Mouse (Mus musculus): Measurements from ENCODE around the gene Dlgap5. TPM values are rescaled to one million over a fixed set of nuclear protein-coding genes. Genes with fewer than 3 reads are reported as not detected.
"Not testable (repeated sequence)": the region's sequence is repeated elsewhere in the genome, so short reads cannot be mapped to it uniquely, and the experiment has no call there.

Gene Dlgap5
- 55.9 and 65.2 TPM in 2 replicates for polyA plus RNA-seq (2016; fragmentation: Nextera tagmentation; extraction: Ambion mirVana)

DNA sequence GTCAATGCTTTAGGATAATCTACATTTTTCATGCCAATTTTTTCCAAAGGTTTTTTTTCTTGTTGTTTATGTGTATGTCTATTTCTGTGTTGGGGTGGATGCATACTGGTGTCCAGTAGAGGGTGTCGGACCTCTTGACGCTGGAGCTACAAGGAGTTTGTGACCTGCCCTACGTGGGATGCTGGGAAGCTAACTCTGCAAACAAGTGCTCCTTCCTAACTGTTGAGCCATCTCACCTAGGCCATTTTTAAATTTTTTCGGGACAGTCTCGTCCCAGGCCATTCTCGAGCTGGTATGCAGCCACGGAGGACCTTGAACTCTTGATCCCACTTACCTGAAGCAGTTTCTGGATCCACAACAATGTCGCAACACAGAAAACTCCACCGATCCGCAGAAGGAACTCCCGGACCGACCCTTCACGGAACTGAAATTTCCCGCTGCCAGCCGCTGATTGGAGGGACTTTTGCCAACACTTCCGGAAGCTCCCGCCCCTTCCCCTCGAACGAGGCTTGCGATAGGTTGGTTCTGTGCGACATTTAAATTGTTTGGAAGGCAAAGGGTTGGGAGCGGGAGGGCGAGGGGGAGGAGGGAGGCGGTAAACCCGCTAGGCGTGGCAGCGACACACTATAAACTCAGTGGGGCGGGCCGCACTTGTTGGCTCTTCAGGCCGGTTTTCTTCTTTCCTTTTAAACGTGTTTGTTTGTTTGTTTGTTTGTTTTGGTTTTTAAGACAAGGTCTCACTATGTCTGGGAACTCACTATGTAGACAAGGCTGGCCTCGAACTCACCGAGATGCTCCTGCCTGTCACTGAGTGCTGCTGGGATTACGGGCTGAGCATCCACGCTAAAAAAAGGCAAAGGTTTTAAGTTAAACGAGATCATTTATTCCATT is at the start of gene Dlgap5:
Gene Dlgap5, minus strand, starts transcription at position 633 of the 891 bp plus-strand sequence.
- peaks cover 29% of the 10 kb centered on the region for H3K36me3 ChIP-seq
- peak within 1 kb of the TSS; percentile 75 for H3K4me3 ChIP-seq
- no peaks in the 10 kb centered on the region for H3K9me3 ChIP-seq
- H3K4me1 ChIP-seq = peaks cover 10% of the 10 kb centered on the region
- no peaks in the 10 kb centered on the region for H3K27me3 ChIP-seq (ENCODE audit: insufficient read depth, poor library complexity, severe bottlenecking)
- WGBS = 3% methylated on average over 36 of the region's 36 CpGs
- peak; percentile 98 for DNase-seq (ENCODE audit: low spot score)
- peak within 1 kb of the TSS; percentile 90 for H3K27ac ChIP-seq

DNA sequence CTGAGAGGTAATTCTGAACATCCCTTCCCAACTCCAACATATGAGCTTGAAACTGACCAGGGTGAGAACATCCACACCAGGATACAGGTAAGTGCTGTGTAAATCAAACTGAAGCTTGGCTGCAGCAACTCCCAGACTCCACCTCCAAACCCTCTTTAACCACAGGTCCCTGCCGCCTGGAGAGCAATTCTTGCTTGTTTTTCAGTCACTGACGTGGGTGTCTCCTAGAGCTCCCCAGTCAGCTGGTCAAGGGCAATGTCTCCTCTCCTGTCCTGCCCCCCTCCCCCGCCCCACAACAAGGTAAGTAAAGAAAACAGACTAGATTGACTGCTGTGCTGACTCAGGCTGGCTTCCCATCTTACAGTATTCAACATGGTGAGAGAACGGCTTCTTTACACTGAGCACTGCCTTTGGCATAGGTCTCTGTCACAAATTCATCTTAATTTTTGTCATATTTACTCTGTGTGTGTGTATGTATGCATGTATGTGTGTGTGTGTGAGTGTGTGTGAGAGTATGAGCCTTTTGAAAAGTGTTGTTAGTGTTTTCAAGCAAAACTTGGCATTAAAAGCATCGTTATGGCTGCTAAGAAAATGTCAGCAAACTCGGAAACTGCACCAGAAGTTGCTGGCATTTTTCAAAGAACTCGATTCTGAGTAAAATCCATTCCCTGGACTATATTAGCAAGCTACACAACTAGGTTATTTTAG is 47.4 kb upstream of the Dlgap5 start:
- Histone ChIP-seq H3K36me3 (no peaks in the 10 kb centered on the region), H3K27me3 (ENCODE audit: insufficient read depth, poor library complexity, severe bottlenecking) (peaks cover 4% of the 10 kb centered on the region; the same call in 1 of the 2 replicates), H3K4me3 (no peak overlapping the region), H3K9me3 (no peaks in the 10 kb centered on the region), H3K27ac (no peak overlapping the region), H3K4me1 (no peaks in the 10 kb centered on the region)
- 43% methylated on average over 7 of the region's 7 CpGs for WGBS
- no peak for DNase-seq (ENCODE audit: low spot score)

DNA sequence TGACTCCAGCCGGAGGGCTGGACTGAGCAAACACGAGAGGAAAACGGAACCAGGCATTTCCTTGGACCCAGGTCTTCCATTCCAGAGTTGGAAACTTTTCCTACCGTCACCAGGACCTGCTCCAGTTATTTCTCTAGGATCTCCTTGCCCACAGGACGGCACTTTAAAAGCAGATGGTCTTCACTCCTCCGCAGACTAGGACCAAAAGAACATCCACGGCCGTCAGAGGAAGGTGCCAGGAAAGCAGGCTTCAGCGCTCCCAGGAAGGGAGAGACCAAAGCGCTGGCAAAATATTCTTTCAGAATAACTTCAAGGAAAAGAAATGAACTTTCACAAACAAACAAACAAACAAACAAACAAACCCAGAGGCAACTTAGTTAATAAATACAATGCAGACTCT is 46.2 kb upstream of the Dlgap5 start:
- 72% methylated on average over 10 of the region's 10 CpGs for WGBS
- Histone ChIP-seq H3K9me3 (no peaks in the 10 kb centered on the region), H3K27me3 (ENCODE audit: insufficient read depth, poor library complexity, severe bottlenecking) (peaks cover 4% of the 10 kb centered on the region; the same call in 1 of the 2 replicates), H3K27ac (no peak overlapping the region), H3K36me3 (no peaks in the 10 kb centered on the region), H3K4me3 (no peak overlapping the region), H3K4me1 (no peaks in the 10 kb centered on the region)
- no peak for DNase-seq (ENCODE audit: low spot score)

DNA sequence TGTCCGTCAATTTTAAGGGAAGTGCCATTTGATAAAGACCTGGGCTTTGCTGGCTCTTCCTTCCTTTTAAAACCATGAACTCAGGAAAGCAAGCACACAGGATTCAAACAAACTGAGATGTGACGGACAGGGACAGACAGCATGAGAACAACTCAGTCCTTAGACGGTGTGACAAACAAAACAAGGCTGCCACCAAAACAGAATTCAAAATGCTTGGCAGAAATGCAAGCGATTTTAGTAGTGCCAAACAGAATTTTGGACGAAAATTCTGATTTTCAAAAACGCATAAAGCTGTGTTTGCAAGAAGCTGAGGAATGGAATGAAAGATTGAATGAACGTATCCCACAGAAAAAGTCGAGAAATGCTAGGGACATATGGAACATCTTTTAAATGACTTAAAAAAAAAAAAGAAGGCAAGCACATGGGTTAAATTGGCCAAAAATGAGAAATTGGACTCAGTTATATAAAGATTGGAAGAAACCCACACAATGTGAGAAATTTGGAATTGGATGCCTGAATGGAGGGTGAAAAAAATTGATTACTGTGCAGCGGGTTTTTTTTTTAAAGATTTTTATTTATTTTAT is 44.8 kb upstream of the Dlgap5 start:
- Histone ChIP-seq H3K4me1 (no peaks in the 10 kb centered on the region), H3K9me3 (no peaks in the 10 kb centered on the region), H3K27me3 (ENCODE audit: insufficient read depth, poor library complexity, severe bottlenecking) (peaks cover 4% of the 10 kb centered on the region; the same call in 1 of the 2 replicates), H3K36me3 (no peaks in the 10 kb centered on the region), H3K27ac (no peak overlapping the region), H3K4me3 (no peak overlapping the region)
- no peak for DNase-seq (ENCODE audit: low spot score)
- WGBS = 74% methylated on average over 9 of the region's 9 CpGs

DNA sequence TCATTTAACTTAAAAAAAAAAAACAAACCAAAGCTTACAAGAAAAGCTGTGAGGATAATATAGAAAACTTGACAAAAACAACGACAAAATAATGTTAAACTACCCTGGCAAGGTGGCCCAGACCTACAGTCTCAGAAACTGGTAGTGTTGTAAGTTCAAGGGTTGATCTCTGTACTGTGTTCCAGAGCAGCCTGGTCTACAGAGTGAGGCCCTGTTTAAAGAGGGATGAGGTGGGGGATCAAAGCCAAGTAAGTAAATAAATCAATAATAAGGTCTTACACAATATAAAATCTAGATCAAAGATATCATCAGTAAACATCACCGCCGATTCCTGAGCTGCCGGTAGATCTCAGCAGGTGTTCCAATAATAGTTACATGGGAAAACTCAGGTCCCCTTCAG is 44.2 kb upstream of the Dlgap5 start:
- H3K4me1 ChIP-seq = no peaks in the 10 kb centered on the region
- peaks cover 4% of the 10 kb centered on the region; the same call in 1 of the 2 replicates for H3K27me3 ChIP-seq (ENCODE audit: insufficient read depth, poor library complexity, severe bottlenecking)
- no peaks in the 10 kb centered on the region for H3K36me3 ChIP-seq
- WGBS = 78% methylated on average over 4 of the region's 4 CpGs
- H3K4me3 ChIP-seq = no peak overlapping the region
- DNase-seq (ENCODE audit: low spot score) = no peak
- no peak overlapping the region for H3K27ac ChIP-seq
- H3K9me3 ChIP-seq = no peaks in the 10 kb centered on the region

DNA sequence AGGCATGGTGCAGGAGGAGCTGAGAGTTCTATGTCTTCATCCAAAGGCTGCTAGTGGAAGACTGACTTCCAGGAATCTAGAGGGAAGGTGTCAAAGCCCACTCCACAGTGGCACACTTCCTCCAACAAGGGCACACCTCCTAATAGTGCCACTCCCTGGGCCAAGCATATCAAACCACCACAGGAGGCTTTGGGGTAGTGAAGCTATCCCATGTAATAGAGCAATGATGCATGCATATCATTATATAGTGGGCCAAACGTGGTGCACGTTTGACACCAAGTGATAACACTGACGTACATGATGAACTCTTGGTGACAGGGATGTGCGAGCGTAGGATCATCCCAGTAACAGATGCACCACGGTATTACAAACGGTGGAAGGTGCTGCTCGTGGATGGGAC is 43.8 kb upstream of the Dlgap5 start:
- Histone ChIP-seq H3K36me3 (no peaks in the 10 kb centered on the region), H3K4me1 (no peaks in the 10 kb centered on the region), H3K27ac (no peak overlapping the region), H3K9me3 (no peaks in the 10 kb centered on the region), H3K4me3 (no peak overlapping the region), H3K27me3 (ENCODE audit: insufficient read depth, poor library complexity, severe bottlenecking) (peaks cover 4% of the 10 kb centered on the region; the same call in 1 of the 2 replicates)
- no peak for DNase-seq (ENCODE audit: low spot score)
- WGBS = 82% methylated on average over 8 of the region's 8 CpGs

DNA sequence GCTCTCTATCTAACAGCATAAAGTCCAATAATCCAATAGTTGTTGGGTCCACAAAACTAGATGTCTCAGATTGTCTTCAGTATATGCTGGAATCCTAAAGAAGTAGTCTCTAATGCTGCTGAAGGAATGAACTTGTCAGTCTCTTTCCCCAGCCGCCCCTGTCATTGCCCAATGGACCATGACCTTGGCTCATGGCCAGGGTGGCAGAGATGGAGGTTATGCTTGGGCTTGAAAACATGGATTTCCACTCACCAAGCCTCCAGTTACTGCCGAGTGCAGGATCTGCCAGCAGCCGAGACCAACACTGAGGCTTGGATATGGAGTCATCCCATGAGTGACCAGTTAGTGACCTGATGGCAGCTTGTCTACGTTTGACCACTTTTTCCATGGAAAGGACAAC is 41.3 kb upstream of the Dlgap5 start:
- H3K27me3 ChIP-seq (ENCODE audit: insufficient read depth, poor library complexity, severe bottlenecking) = no peaks in the 10 kb centered on the region
- no peak for DNase-seq (ENCODE audit: low spot score)
- no peaks in the 10 kb centered on the region for H3K4me1 ChIP-seq
- WGBS = 81% methylated on average over 4 of the region's 4 CpGs
- H3K27ac ChIP-seq = no peak overlapping the region
- H3K9me3 ChIP-seq = no peaks in the 10 kb centered on the region
- no peak overlapping the region for H3K4me3 ChIP-seq
- H3K36me3 ChIP-seq = no peaks in the 10 kb centered on the region

DNA sequence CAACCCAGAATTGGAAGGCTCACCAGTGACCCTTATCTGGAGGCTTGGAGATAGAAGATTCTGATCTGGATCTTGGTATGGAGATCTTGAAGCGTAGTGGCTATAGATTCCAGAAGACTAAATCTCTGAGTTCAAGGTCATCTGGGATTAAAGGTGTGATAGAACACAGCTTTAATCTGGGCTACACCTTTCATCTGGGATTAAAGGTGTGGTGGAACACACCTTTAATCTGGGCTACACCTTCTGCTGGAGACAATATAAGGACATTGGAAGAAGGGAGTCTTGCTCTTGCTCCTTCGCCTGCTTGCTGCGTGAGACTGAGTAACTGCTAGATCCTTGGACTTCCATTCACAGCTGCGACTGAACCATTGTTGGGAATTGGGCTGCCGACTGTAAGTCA is 31.9 kb upstream of the Dlgap5 start, which contains the start of gene Fbxo34:
Gene Fbxo34, plus strand, starts transcription at position 301 of the 400 bp plus-strand sequence.
- 92% methylated on average over 3 of the region's 5 CpGs for WGBS
- not testable (repeated sequence) for H3K27ac ChIP-seq; H3K9me3 ChIP-seq; DNase-seq (ENCODE audit: low spot score); H3K27me3 ChIP-seq (ENCODE audit: insufficient read depth, poor library complexity, severe bottlenecking); H3K36me3 ChIP-seq; H3K4me3 ChIP-seq; H3K4me1 ChIP-seq

DNA sequence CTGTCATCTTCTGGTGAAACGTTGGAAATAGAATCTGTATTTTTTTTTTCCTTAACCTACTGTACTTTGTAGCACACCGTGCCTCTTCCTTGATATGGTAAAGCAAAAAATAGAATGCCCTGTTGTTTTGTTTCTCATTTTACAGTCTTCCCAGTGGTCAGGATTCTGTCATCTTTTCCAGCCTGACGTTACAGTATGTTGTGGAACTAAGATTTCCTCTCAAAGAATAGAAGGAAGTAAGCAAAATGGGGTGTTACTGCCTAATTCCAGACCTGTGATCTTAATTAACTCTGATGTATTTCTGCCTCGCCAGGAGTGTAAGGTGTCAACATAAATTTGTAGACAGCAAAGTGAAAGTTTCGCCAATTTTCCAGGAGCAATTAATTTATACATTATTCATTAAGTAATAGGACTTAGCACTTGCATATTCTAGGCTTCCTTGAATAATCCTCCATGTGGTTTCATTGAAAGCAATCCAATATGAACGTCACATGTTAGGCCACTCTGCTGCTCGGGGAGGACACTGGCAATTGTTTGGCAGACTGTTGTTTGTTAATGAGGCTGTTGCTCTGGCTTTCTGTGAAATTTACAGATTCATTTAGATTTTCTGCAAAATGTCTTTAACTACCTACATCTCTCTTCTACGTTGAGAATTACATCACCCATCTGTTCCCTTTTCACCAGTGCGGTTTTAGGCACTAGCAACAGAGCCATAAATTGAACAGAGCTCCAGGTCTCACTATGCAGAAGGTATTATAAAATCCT is 27.3 kb upstream of the Dlgap5 start:
- H3K4me1 ChIP-seq = no peaks in the 10 kb centered on the region
- H3K9me3 ChIP-seq = 0 out of 2 replicates have a peak, but pooled peaks cover 7% of the 10 kb centered on the region
- WGBS = 61% methylated on average over 9 of the region's 9 CpGs
- no peak for DNase-seq (ENCODE audit: low spot score)
- no peak overlapping the region for H3K4me3 ChIP-seq
- no peaks in the 10 kb centered on the region for H3K27me3 ChIP-seq (ENCODE audit: insufficient read depth, poor library complexity, severe bottlenecking)
- H3K36me3 ChIP-seq = no peaks in the 10 kb centered on the region
- no peak overlapping the region for H3K27ac ChIP-seq

DNA sequence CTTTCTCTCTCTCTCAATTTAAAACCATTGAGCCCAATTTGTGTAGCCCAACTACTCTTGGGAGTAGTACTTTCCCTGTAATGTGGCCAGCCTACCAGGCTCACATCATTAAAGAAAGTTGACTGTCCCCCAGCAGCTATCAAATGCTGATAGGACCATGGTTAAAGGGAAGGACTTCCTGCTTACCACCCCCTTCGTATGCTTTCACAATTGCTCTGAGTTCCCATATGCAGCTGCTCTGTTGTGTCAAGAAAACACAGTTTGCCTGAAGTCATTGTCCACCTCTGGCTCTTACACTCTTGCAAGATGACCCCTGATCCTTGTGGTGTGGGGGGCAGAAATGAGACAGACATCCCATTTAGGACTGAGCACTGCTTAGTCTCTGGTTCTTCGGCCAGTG is 26.7 kb upstream of the Dlgap5 start:
- 51% methylated on average over 2 of the region's 2 CpGs for WGBS
- no peak overlapping the region for H3K27ac ChIP-seq

DNA sequence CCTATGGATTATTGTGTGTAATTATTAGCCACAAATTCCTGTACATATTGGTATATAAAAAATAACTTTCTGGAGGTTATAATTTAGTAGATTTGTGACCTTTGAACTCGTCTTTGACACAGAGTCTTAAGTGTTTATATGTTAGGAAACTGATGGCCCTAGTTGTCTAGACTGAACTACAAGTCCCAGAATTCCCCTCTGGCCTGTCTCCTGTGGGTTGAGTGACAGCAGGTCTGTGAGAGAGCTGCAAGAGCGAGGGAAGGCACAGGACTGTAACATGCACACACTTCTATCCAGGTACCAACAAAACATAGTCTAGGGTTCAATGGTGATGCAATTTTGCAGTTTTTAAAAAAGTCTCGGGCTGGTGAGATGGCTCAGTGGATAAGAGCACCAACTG is 20.7 kb upstream of the Dlgap5 start:
- WGBS = 55% methylated on average over 3 of the region's 3 CpGs
- no peaks in the 10 kb centered on the region for H3K4me1 ChIP-seq
- DNase-seq (ENCODE audit: low spot score) = no peak
- H3K9me3 ChIP-seq = 0 out of 2 replicates have a peak, but pooled peaks cover 11% of the 10 kb centered on the region
- no peaks in the 10 kb centered on the region for H3K36me3 ChIP-seq
- no peak overlapping the region for H3K4me3 ChIP-seq
- no peaks in the 10 kb centered on the region for H3K27me3 ChIP-seq (ENCODE audit: insufficient read depth, poor library complexity, severe bottlenecking)
- no peak overlapping the region for H3K27ac ChIP-seq

More for the DNA sequence above, 26.7 kb upstream of the Dlgap5 start:
- Histone ChIP-seq H3K9me3 (0 out of 2 replicates have a peak, but pooled peaks cover 10% of the 10 kb centered on the region), H3K4me1 (no peaks in the 10 kb centered on the region), H3K4me3 (no peak overlapping the region), H3K27me3 (ENCODE audit: insufficient read depth, poor library complexity, severe bottlenecking) (no peaks in the 10 kb centered on the region), H3K36me3 (no peaks in the 10 kb centered on the region)
- DNase-seq (ENCODE audit: low spot score) = no peak

DNA sequence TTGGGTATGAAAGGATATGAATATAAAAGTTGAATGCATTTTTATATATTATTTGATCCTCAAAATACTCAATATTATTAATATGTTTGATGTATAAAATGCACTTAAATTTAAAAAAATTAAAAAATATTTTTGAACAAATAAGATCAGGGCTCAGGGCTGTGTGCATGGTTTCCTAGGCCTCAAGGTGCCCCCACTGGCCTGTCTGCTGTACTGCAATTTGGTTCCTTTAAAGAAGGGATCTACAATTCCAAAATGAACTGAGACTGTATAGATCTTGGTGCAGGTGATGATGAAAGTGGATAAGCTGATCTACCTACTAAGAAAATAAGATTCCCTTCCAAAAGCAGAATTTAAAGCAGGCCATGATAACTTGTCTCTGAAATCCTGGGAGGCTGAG is 14.8 kb upstream of the Dlgap5 start:
- no peaks in the 10 kb centered on the region for H3K4me1 ChIP-seq
- no peak overlapping the region for H3K4me3 ChIP-seq
- no peak overlapping the region for H3K27ac ChIP-seq
- no peaks in the 10 kb centered on the region for H3K27me3 ChIP-seq (ENCODE audit: insufficient read depth, poor library complexity, severe bottlenecking)
- no peak for DNase-seq (ENCODE audit: low spot score)
- H3K9me3 ChIP-seq = no peaks in the 10 kb centered on the region
- H3K36me3 ChIP-seq = no peaks in the 10 kb centered on the region

All from heart, embryonic 10.5 days (tissue).